Mouse (Mus musculus): Measurements from ENCODE around the gene Spp1. TPM values are rescaled to one million over a fixed set of nuclear protein-coding genes. Genes with fewer than 3 reads are reported as not detected.

The Spp1 gene
- polyA plus RNA-seq, 1 experiment from 2014 or later, result 24.1 TPM

DNA sequence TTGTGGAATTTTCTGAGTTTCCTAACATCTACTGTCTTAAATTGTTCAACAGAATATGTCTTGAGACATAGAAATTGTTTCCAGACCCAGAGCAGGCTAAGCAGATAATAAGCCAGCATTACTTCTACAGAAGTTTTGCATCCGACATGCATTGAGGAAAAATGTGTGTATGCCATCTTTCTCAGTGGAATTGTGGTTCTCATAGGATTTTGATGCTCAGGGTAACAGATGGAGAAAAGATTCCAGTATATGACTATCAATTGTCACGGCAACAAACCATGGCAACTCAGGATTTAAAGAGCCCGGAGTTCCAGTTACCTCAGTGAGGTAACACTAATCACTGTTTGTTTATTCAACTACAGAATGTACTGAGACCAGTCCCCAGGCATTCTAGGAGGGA lies 29.9 kb upstream of the Spp1 start:
- no peak for ATAC-seq (replicated peaks; ENCODE audit: insufficient number of reproducible peaks, insufficient read depth, low FRiP score, low read depth)
- no peaks in the 10 kb centered on the region for H3K36me3 ChIP-seq
- no peaks in the 10 kb centered on the region for H3K9me3 ChIP-seq (replicated peaks)
- no peaks in the 10 kb centered on the region for H3K27me3 ChIP-seq
- H3K4me1 ChIP-seq (replicated peaks), result peaks cover 4% of the 10 kb centered on the region
- no peak overlapping the region for H3K9ac ChIP-seq
- no peak overlapping the region for H3K4me2 ChIP-seq
- 70% methylated on average over 3 of the region's 3 CpGs for WGBS
- H3K4me3 ChIP-seq, result no peak overlapping the region
- H3K27ac ChIP-seq, result no peak overlapping the region

- Histone ChIP-seq H3K27me3 (no peaks in the 10 kb centered on the region), H3K9ac (no peak overlapping the region), H3K4me1 (replicated peaks) (peaks cover 4% of the 10 kb centered on the region), H3K4me3 (no peak overlapping the region), H3K9me3 (replicated peaks) (no peaks in the 10 kb centered on the region), H3K27ac (no peak overlapping the region), H3K4me2 (no peak overlapping the region), H3K36me3 (no peaks in the 10 kb centered on the region)
- no peak for ATAC-seq (replicated peaks; ENCODE audit: insufficient number of reproducible peaks, insufficient read depth, low FRiP score, low read depth)
- 20% methylated on average over 3 of the region's 3 CpGs for WGBS
These were observed 28.2 kb upstream of the Spp1 start for GRCm38 (mm10) chr5:104406756-104407155.

DNA sequence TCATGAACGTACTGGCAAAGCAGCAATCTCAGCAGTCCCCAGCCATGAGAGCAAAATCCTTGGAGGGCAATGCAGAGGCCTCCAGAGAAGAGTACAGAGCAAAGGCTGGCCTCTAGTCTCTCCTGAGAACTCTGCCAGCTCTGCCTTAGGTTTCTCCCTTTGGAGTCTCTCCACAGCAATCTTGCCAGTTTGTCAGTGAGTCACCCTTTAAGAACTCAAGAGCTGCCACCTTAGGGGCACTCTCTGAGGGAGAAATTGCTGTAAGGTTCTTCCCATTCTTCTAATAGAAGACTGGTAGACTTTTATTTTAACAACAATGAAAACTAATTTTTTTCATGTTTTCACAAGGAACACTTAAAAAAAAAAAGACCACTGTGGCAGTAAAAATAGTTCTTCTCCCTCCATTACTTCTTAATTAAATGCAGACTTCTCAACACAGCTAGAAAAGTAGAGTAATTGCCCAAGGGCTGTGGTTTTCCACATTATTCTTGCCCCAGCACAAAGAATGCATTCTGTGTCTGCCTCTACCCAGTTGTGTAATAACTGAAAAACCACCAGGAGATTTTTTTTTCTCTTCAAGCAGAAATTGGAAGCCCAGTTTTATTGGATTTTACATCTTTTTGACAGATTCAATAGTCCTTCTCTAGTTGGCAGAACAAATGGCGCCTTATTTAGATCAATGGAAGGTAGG lies 27.2 kb upstream of the Spp1 start:
- ATAC-seq (replicated peaks; ENCODE audit: insufficient number of reproducible peaks, insufficient read depth, low FRiP score, low read depth), result no peak
- Histone ChIP-seq H3K4me3 (no peak overlapping the region), H3K4me2 (no peak overlapping the region), H3K9me3 (replicated peaks) (no peaks in the 10 kb centered on the region), H3K9ac (no peak overlapping the region), H3K27ac (no peak overlapping the region), H3K36me3 (no peaks in the 10 kb centered on the region), H3K4me1 (replicated peaks) (peaks cover 4% of the 10 kb centered on the region), H3K27me3 (no peaks in the 10 kb centered on the region)
- WGBS, result 59% methylated on average over 2 of the region's 2 CpGs

- no peak overlapping the region for H3K4me2 ChIP-seq
- H3K27me3 ChIP-seq, result no peaks in the 10 kb centered on the region
- H3K9ac ChIP-seq, result no peak overlapping the region
- no peak for ATAC-seq (replicated peaks; ENCODE audit: insufficient number of reproducible peaks, insufficient read depth, low FRiP score, low read depth)
- no peak overlapping the region for H3K27ac ChIP-seq
- WGBS, result 89% methylated on average over 7 of the region's 7 CpGs
- H3K36me3 ChIP-seq, result no peaks in the 10 kb centered on the region
- peaks cover 4% of the 10 kb centered on the region for H3K4me1 ChIP-seq (replicated peaks)
- no peaks in the 10 kb centered on the region for H3K9me3 ChIP-seq (replicated peaks)
- H3K4me3 ChIP-seq, result no peak overlapping the region
These were observed 26.4 kb upstream of the Spp1 start for GRCm38 (mm10) chr5:104408549-104408948.

GRCm38 (mm10) chr5:104415999-104416398 lies 18.9 kb upstream of the Spp1 start:
- Histone ChIP-seq H3K9me3 (replicated peaks) (no peaks in the 10 kb centered on the region), H3K4me3 (no peak overlapping the region), H3K4me1 (replicated peaks) (no peaks in the 10 kb centered on the region), H3K27ac (no peak overlapping the region), H3K36me3 (no peaks in the 10 kb centered on the region), H3K9ac (no peak overlapping the region), H3K4me2 (no peak overlapping the region), H3K27me3 (no peaks in the 10 kb centered on the region)
- ATAC-seq (replicated peaks; ENCODE audit: insufficient number of reproducible peaks, insufficient read depth, low FRiP score, low read depth), result no peak
- 70% methylated on average over 2 of the region's 2 CpGs for WGBS

- H3K4me1 ChIP-seq (replicated peaks), result no peaks in the 10 kb centered on the region
- no peak overlapping the region for H3K27ac ChIP-seq
- H3K4me3 ChIP-seq, result no peak overlapping the region
- H3K27me3 ChIP-seq, result no peaks in the 10 kb centered on the region
- no peaks in the 10 kb centered on the region for H3K36me3 ChIP-seq
- WGBS, result 68% methylated on average over 3 of the region's 3 CpGs
- no peak for ATAC-seq (replicated peaks; ENCODE audit: insufficient number of reproducible peaks, insufficient read depth, low FRiP score, low read depth)
- no peaks in the 10 kb centered on the region for H3K9me3 ChIP-seq (replicated peaks)
- no peak overlapping the region for H3K9ac ChIP-seq
- no peak overlapping the region for H3K4me2 ChIP-seq
These were observed 17.9 kb upstream of the Spp1 start for GRCm38 (mm10) chr5:104417028-104417427.

- Histone ChIP-seq H3K4me2 (no peak overlapping the region), H3K27ac (no peak overlapping the region), H3K4me1 (replicated peaks) (no peaks in the 10 kb centered on the region), H3K27me3 (no peaks in the 10 kb centered on the region), H3K9ac (no peak overlapping the region), H3K4me3 (no peak overlapping the region), H3K9me3 (replicated peaks) (no peaks in the 10 kb centered on the region), H3K36me3 (no peaks in the 10 kb centered on the region)
- 74% methylated on average over 1 of the region's 1 CpGs for WGBS
- no peak for ATAC-seq (replicated peaks; ENCODE audit: insufficient number of reproducible peaks, insufficient read depth, low FRiP score, low read depth)
These were observed 17.2 kb upstream of the Spp1 start for GRCm38 (mm10) chr5:104417721-104418120.

DNA sequence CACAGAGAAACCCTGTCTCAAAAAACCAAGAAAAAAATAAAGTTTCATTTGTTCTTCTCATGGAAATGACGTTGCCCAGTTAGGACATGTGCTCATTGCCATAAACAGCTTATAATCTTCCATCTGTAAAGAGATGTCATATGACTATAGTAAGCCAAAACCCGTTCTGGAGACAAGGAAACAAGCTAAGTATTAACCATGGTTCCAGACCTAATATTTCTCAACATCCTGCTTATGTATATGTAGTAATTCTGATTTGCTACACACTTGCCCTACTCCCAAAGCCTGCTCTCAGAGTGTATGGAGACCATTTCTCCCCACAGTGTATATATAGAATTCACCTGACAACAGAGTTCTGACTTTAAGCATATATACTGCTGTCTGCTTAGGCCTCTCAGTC lies 12.9 kb upstream of the Spp1 start:
- 64% methylated on average over 2 of the region's 2 CpGs for WGBS
- Histone ChIP-seq H3K4me1 (replicated peaks) (no peaks in the 10 kb centered on the region), H3K4me3 (no peak overlapping the region), H3K27ac (no peak overlapping the region), H3K9ac (no peak overlapping the region), H3K36me3 (no peaks in the 10 kb centered on the region), H3K27me3 (no peaks in the 10 kb centered on the region), H3K9me3 (replicated peaks) (no peaks in the 10 kb centered on the region), H3K4me2 (no peak overlapping the region)
- no peak for ATAC-seq (replicated peaks; ENCODE audit: insufficient number of reproducible peaks, insufficient read depth, low FRiP score, low read depth)

DNA sequence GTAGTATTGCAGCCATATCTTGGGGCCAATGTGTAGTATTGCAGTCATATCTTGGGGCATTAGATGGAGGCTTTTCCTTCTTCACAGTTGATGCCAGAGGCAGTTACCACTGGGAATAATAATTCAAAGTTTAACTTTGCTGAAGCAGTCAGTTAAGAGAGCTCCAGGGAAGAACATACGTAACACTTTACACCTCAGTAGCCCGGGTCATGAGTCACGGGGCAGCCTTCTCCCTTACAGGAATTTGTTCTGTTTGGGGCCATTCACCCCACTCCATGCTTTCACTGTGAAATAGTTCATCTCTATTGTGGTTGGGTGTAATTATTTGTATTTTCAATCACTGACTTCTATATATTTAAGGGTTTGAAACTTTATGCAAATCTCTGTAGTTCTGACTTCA lies 11.1 kb upstream of the Spp1 start:
- Histone ChIP-seq H3K27me3 (no peaks in the 10 kb centered on the region), H3K27ac (no peak overlapping the region), H3K9me3 (replicated peaks) (no peaks in the 10 kb centered on the region), H3K4me1 (replicated peaks) (no peaks in the 10 kb centered on the region), H3K9ac (no peak overlapping the region), H3K36me3 (no peaks in the 10 kb centered on the region), H3K4me3 (no peak overlapping the region), H3K4me2 (no peak overlapping the region)
- WGBS, result 78% methylated on average over 3 of the region's 3 CpGs
- no peak for ATAC-seq (replicated peaks; ENCODE audit: insufficient number of reproducible peaks, insufficient read depth, low FRiP score, low read depth)

DNA sequence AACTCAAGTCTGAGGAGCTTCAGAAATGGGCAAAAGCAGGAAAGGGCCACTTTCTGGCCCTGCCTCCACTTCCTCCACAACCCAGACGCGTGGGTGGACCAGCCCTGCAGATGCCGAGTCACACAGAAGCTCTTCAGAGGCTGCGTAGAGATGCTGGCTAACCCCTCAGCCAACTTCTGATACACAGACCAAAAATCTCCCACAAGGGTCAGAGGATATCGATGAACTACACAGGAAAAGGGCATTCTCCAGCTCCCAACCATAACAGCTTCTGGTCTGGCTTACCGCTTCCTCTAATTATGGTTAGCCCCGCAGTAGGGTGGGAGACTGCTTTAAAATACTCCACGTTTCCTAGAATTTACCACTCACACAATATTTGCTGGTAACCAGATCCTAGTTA lies 9.0 kb upstream of the Spp1 start:
- H3K27me3 ChIP-seq, result no peaks in the 10 kb centered on the region
- H3K9ac ChIP-seq, result no peak overlapping the region
- no peak overlapping the region for H3K4me3 ChIP-seq
- no peak overlapping the region for H3K4me2 ChIP-seq
- H3K36me3 ChIP-seq, result no peaks in the 10 kb centered on the region
- 59% methylated on average over 8 of the region's 8 CpGs for WGBS
- H3K27ac ChIP-seq, result no peak overlapping the region
- H3K9me3 ChIP-seq (replicated peaks), result no peaks in the 10 kb centered on the region
- H3K4me1 ChIP-seq (replicated peaks), result no peaks in the 10 kb centered on the region
- no peak for ATAC-seq (replicated peaks; ENCODE audit: insufficient number of reproducible peaks, insufficient read depth, low FRiP score, low read depth)

GRCm38 (mm10) chr5:104432886-104433285 lies 2.0 kb upstream of the Spp1 start:
- Histone ChIP-seq H3K27me3 (no peaks in the 10 kb centered on the region), H3K27ac (no peak overlapping the region), H3K9me3 (replicated peaks) (no peaks in the 10 kb centered on the region), H3K4me3 (0 out of 2 replicates have a peak overlapping the region, but pooled peaks have one; percentile 13), H3K4me1 (replicated peaks) (peaks cover 7% of the 10 kb centered on the region; the same call in 1 of the 2 replicates), H3K36me3 (no peaks in the 10 kb centered on the region), H3K9ac (no peak overlapping the region), H3K4me2 (peak overlapping the region; percentile 53)
- no peak for ATAC-seq (replicated peaks; ENCODE audit: insufficient number of reproducible peaks, insufficient read depth, low FRiP score, low read depth)
- 35% methylated on average over 12 of the region's 12 CpGs for WGBS

DNA sequence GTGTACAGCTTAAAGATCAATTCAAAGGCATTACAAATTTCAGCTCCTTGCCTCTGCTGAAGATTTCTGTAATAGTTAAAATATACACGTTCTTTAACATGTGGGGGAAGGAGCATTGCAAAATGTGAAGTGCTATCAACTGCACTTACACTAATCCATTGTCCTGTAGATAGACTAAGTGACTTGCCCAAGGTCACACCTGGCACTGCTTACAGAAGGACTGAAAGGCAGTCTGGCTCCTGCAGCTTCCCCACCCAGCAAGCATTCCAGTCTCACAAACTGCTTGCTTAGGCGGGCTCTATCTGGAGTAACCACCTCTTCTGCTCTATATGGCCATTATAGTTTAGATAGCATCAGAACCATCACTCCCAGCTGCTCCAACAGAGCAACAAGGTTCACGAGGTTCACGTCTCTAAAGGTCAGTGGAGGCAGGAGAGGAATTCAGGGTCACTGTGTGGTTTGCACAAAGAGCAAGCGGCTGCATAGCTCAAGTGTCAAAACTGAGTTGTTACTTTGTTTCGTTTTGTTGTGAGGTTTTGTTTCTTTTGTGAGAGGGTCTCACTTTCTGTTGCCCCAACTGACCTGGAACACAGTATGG lies 851 bp upstream of the Spp1 start:
- H3K27ac ChIP-seq, result no peak overlapping the region
- no peaks in the 10 kb centered on the region for H3K27me3 ChIP-seq
- no peak overlapping the region for H3K4me2 ChIP-seq
- H3K36me3 ChIP-seq, result no peaks in the 10 kb centered on the region
- no peak overlapping the region for H3K9ac ChIP-seq
- no peak overlapping the region for H3K4me3 ChIP-seq
- WGBS, result 40% methylated on average over 6 of the region's 6 CpGs
- peaks cover 7% of the 10 kb centered on the region; the same call in 1 of the 2 replicates for H3K4me1 ChIP-seq (replicated peaks)
- H3K9me3 ChIP-seq (replicated peaks), result no peaks in the 10 kb centered on the region
- no peak for ATAC-seq (replicated peaks; ENCODE audit: insufficient number of reproducible peaks, insufficient read depth, low FRiP score, low read depth)

Data from heart, embryonic 15.5 days (tissue).